Mouse (Mus musculus): ENCODE data around the gene Bend5.

GRCm38 (mm10) chr4:111467796-111468195 lies 53.0 kb downstream of the Bend5 start:
- TF ChIP-seq CTCF (IDR thresholded peaks at IDR 0.05; ENCODE audit: low read depth) (no peak), EP300 (IDR thresholded peaks at IDR 0.05; ENCODE audit: low read depth) (no peak)

Measured in heart, postnatal 0 days (tissue).